Mouse (Mus musculus): ENCODE results near the gene Fbxw24.
A peak's percentile ranks its signal among the peaks of the same experiment; 100 is the strongest.
"Not testable (repeated sequence)": the region's sequence is repeated elsewhere in the genome, so short reads cannot be mapped to it uniquely, and the experiment has no call there.

Fbxw24 gene

GRCm38 (mm10) chr9:109625957-109626356, at the start of gene Fbxw24:
Gene Fbxw24 (minus strand): TSS chr9:109626057.
- DNase-seq (ENCODE audit: low spot score): not testable (repeated sequence)

GRCm38 (mm10) chr9:109664552-109664951, 38.7 kb upstream of the Fbxw24 start, which contains the start of gene Fbxw25:
Gene Fbxw25 (minus strand): TSS chr9:109664652.
- not testable (repeated sequence) for DNase-seq (ENCODE audit: low spot score)

GRCm38 (mm10) chr9:109606837-109607236, 19.0 kb downstream of the Fbxw24 start:
- DNase-seq (ENCODE audit: low spot score): not testable (repeated sequence)

DNA sequence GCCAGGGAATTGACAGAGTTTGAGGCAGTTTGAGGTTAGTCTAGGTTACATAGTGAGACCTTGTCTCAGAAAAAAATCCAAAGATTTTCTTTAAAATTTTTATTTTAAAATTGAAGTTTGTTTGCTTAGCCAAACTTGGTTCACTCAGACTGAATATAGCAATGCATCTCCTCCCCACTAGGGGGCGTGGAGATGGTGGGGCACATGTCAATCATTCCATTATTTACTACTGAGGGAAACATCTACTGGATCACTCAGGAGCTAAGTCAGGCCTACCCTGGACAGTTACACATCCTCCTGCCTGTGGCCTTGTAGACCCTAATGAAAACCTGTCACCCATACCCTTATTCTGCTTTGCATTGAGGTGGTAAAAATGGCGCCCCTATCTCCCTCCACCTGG, 23.7 kb downstream of the Fbxw24 start:
- DNase-seq (ENCODE audit: low spot score): not testable (repeated sequence)

DNA sequence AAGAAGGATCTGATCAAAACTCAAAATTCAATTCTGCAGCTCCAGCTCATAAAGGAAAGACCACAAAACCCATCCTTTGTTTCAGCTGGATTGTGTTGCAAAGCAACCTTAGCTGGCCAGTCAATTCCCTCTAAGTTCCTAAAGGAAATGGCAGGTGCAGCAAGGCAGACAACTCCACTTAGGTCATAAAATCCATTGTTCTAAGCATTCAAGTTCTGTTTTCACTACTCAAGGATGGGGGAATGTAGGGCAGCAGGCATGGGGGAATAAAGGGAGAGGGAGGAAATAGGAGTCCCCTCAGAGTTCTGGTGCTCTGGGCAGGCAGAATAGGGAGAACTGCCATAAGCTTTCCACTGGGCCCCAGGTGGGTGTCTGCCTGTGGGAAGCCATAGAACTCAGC, 28.6 kb downstream of the Fbxw24 start:
- DNase-seq (ENCODE audit: low spot score): no peak

DNA sequence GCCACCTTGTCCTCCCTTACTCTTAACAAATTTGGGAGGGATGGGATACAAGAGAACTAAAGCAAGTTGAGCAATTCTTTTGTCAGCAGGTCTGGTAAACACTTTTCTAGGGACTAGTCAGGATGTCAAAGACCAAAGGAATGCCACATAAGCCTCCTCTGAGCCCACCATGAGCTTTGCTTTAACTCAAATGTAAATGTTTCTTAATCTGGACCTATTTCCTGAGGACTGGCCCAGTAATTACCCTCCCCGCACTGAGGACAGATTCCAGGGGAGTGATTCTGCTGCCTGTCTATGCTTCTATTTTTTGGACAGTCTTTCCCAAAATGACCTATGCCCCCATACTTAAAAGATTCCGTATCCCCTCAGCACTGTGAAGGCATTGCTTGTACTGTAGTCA, 31.0 kb downstream of the Fbxw24 start:
- DNase-seq (ENCODE audit: low spot score): no peak

DNA sequence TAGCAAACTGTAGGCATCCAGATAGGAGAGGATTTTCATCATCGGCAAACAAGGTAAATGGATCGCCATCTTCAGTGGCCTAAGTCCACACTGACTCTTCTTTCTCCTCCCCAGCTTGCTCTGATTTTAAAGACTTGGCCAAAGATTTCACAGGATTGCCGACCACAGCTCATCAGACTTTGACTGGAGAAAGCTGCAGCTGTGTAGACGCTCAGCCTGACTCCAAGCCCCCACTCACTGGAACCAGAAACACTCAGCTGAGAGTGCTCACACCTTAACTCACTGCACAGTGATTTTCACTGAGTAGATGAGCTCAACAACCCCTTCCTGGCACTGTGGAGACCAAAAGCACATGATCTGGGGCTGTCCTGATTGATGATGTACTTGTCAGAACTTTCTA, 57.7 kb downstream of the Fbxw24 start, which contains the start of gene Fbxw15:
Gene Fbxw15, minus strand, starts transcription at position 101 of the 400 bp plus-strand sequence.
- DNase-seq (ENCODE audit: low spot score): not testable (repeated sequence)

GRCm38 (mm10) chr9:109565546-109565945, 60.3 kb downstream of the Fbxw24 start:
- no peak for DNase-seq (ENCODE audit: low spot score)

- peak; percentile 3 for DNase-seq (ENCODE audit: low spot score)
These were observed 63.8 kb downstream of the Fbxw24 start for GRCm38 (mm10) chr9:109562106-109562505.

DNA sequence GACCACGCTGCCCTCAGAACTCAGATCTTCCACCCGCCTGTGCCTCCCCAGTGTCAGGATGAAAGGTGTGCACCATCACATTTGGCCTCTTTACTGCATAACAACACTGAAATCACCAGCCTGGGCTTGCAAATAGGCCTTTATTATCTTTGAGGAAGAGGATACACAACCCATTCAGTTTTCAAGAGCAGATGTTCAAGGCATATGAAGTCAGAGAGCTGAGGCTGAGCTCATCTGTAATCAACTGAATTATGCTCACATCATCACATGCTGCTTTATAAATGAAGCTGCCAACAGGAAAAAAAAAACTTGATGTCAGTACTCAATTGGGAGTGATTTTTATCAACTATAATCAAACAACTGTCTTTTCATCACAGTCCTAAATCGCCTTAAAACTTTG, 73.4 kb downstream of the Fbxw24 start:
- DNase-seq (ENCODE audit: low spot score): no peak

All from adipocyte (in vitro differentiated cells).